Mouse (Mus musculus) 3T3-L1 (cell line): ENCODE data around the gene Sulf2.
"Not testable (repeated sequence)": the region's sequence is repeated elsewhere in the genome, so short reads cannot be mapped to it uniquely, and the experiment has no call there.

ENCODE experiments used
- DNase-seq: peaks from one replicate; pipeline ENCODE4 v3.0.0-alpha.2; 2015; ENCODE audit warnings: low read depth, low spot score

Sulf2 gene

GRCm38 (mm10) chr2:166155454-166155815 lies at the start of gene Sulf2:
Gene Sulf2 (minus strand): TSS chr2:166155663.
- DNase-seq, result peak; percentile 55

DNA sequence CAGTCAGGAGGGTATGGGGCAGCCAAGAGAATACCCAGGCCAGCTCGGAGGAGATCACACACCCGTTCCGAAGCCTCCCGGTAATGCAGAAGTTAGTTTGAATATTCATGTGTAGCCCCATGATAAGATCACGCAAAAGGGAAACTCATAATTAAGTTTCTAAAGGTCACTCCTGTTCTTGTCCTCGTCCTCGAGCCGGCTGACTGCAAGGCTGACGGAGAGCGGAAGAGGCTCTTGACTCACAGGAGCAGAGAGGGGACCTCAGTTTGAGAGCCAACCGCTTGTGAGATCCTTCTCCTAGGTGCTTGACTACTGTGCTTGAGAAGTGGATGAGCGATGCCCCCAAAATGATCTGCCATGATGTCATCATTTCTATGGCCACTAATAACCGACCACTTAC lies 48.7 kb upstream of the Sulf2 start:
- DNase-seq, result no peak

GRCm38 (mm10) chr2:166203647-166204046 lies 48.2 kb upstream of the Sulf2 start:
- no peak for DNase-seq

- DNase-seq, result no peak
Observed at GRCm38 (mm10) chr2:166197964-166198363, 42.5 kb upstream of the Sulf2 start.

DNA sequence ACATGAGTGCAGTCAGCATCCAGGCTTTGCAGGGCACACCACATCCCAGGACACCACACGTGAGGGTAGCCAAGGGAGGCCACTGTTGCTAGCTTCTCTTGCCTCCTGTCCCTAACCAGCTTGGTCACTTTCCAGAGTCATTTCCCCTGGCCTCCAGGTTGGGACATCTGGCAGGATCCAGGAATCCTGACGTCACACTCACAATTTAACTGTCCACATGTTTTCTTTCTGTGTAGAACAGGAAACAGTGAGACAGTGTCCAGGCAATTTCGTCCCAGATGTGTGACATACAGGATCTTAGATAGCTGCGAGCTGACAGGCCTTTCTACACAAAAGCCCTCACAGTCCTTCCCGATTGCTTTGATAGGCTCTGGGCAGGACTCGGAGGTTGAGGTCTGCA lies 41.6 kb upstream of the Sulf2 start:
- no peak for DNase-seq

DNA sequence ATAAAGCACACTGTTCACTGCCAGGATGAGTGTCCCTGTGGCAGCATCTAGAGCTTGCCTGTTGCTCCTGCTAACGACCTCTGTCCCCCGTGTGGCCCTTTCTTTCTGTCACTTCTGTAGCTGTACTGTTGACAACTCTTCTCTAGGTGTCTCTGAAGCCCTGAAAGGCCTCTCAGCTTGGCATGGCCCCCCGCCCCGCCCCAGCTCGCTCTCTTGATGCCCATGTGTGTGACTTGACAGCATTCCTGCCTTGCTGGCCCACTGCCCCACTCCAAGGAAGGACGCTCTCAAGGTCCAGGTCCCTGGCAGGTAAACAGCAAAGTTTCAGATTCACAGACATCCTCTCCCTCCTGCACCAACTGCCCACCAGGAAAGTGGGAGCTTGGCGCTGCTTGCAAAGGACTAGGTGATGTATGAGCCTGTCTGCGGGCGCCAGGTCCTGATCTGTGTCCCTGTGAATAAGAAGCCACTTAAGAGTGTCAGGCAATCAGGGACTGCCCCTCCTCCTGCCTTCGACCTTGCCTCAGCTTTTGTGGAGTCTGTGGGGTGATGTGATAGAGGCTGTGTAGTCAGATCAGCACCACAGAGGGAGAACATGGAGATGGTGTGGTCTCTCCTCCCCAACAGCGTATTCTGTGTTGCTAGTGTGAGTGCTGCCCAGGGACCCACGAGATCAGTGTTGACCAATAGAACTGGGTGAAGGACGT lies 40.8 kb upstream of the Sulf2 start:
- DNase-seq, result no peak

GRCm38 (mm10) chr2:166195041-166195440 lies 39.6 kb upstream of the Sulf2 start:
- no peak for DNase-seq

GRCm38 (mm10) chr2:166194112-166194758 lies 38.8 kb upstream of the Sulf2 start:
- no peak for DNase-seq

DNA sequence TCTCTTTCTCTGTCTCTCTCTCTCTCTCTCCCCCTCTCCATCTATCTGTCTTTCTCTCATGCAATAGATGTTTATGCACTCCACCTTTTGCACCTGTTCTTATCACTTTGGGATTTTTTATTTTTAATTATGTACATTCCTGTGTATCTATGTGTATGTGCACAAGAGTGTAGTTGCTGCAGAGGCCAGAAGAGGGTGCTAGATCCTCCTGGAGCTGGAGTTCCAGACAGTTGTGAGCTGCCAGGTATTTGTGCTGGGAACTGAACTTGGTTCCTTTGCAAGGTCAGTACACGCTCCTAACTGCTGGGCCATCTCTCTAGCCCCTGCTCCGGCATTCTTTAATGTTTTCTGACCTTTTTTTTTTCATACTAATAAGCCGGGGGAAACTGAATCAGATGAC lies 38.0 kb upstream of the Sulf2 start:
- no peak for DNase-seq

DNA sequence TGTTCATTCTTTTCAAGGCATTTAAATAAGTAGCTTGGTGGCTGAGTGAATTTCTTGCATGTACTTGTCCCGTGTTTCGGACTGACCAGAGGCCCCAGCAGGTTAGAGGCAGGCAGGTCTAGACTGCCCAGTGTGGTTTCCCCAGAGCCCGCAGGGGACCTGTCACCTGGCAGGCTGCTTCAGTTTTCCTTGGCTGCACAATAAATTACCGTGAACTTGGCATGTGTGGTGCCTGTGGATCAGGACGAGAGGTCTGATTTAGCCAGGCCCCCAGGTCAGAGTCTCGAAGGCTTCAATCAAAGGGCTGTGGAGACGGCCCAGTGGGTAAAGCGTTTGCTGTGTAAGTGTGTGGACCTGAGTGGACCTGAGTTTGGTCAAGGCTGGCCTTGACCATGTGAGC lies 35.4 kb upstream of the Sulf2 start:
- no peak for DNase-seq

DNA sequence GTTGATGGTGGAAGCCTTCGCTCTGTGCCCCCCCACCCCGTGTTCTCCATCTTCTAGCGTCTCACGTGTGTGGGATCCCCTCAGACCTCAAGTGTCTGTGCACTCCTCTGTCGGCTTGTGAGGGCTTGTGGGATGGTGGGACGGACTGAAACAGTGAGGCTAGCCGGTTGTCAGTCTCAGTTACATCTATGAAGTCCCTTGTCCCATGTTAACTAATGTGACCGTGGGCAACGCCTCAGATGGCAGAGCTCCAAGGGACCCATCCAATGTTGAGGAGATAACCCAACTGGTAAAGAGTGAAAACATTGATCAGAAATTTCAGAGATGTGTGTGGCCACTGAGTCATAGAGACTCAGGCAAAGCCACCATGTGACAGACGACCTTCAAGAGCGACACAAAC lies 33.7 kb upstream of the Sulf2 start:
- no peak for DNase-seq

- DNase-seq, result not testable (repeated sequence)
Observed at GRCm38 (mm10) chr2:166187874-166188453, 32.5 kb upstream of the Sulf2 start.

DNA sequence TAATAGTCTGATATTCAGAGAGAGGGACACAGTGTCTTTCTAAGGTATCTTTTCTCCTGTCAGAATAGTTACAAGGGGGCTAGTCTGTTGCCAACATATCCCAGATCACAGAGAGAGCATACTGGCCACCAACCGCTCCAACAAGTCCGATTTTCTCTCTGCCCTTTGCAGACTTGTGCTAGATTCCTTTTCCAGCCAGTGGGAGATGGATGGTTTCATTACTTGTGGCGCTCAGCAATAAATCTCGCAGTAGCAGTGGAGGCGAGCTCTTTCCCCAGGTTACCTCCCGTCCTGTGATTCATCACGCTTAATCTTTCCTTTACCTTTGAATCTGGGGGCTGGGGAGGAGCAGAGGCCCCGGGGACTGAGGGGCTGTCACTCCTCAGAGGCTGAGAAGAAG lies 31.9 kb upstream of the Sulf2 start:
- DNase-seq, result not testable (repeated sequence)

DNA sequence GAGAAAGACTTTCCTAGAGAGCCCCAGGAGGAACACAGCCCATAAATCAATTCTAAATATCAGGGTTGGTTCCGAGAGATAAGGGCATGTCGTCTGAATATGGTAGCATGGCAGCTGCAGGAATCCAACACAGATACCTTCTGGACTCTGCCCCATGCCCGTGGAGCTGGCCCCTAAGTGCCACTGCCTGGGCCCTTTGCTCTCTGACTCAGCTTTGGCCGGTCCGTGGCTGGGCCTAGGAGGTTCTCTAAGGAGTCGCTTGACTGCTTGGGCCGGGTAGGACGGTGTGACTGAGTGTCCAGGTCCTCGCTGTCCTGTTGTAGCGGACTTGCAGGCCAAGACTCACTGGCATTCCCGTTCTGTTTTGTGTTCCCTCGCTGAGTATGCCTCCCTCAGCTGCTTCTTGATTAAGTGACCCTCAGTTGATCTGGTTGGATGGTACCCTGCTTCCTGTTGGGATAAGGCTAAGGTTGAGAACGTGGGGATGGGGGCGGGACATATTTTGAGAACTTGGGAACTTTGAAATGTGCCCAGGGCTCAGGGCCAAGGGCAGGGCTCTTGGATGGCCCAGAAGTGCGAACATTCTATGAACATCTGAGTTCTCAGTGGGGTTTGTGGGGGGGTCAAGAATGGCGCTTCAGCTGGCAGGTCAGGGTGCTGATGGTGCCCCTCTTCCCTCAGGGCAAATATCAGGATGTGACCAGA lies 30.9 kb upstream of the Sulf2 start:
- no peak for DNase-seq

GRCm38 (mm10) chr2:166185768-166186167 lies 30.3 kb upstream of the Sulf2 start:
- no peak for DNase-seq

DNA sequence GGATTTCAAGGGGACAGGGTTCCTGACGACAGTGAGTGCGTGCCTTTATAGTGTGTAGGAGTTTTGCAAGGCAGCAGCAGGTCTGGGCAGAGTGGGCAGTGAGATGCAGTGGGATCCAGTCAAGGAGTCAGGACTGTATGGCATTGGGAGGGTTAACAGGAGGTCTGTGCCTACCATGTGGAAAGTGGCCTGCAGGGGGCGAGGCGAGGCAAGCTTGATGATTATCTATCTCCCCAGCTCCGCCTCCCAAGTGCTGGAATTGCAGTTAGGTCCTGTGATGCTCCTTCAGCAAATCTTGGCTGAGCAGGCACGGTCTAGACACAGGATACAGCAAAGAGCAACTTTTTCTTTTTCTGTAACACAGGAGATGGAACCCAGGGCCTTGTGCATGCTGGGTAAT lies 29.0 kb upstream of the Sulf2 start:
- peak; percentile 61 for DNase-seq

- no peak for DNase-seq
Observed at GRCm38 (mm10) chr2:166182009-166182685, 26.7 kb upstream of the Sulf2 start.

DNA sequence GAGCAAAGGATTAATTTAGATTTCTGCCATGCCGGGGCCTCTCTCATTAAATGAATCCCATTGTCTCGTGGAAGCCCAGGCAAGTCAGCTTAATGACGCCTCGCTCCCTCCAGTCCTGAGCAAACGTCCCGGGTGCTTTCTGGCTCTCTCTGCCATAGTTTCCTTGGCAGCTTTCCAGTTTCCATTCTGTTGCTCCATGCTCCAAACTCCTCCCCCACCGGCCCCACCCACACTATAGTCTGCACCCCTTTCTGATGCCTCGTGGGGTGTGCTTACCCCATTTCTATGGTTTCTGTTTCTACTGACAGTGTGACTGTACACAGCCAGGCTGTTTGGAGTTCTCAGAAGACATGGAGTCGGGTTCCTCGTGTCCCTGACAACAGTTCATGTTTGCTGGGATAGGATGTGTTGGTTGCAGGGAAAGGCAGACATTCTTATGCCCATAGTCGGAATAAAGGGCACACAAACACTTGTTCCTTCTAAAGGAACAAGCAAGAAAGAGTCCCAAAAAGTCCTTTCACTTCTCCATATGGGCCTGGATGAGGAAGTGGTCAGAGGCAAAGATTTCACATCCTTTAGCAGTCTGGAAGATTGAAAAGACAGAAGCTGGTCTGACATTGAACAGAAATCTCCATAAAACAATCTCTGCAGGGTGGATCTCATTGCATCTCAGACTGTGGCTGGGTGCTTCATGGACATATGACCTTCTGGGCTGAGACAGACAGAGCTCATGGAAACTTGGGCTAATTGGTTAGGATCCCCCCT lies 25.5 kb upstream of the Sulf2 start:
- peak; percentile 53 for DNase-seq

DNA sequence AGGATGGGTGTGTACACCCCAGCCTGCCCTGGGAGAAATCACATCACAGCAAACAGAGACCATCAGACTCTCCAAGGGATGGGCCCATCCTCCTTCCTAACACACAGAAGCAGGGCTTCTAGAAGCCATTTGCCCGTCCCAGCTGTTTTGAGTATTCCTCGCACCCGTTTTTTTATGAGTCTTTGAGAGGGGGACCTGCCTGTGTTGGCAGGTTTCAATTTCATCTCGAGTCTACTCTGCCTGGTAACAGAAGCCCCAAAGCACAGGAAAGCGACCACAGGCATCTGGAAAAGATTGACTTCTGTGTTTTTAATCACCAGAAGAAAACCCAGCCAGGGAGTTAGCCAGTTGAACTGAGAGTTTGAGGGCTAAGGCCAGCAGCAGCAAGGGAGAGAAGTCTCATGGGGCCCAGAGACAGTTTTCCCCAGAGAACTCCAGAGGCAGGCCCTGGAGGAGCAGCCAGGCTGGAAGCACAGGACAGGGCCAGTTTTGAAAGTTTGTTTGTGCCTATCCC lies 24.7 kb upstream of the Sulf2 start:
- DNase-seq, result peak; percentile 83

DNA sequence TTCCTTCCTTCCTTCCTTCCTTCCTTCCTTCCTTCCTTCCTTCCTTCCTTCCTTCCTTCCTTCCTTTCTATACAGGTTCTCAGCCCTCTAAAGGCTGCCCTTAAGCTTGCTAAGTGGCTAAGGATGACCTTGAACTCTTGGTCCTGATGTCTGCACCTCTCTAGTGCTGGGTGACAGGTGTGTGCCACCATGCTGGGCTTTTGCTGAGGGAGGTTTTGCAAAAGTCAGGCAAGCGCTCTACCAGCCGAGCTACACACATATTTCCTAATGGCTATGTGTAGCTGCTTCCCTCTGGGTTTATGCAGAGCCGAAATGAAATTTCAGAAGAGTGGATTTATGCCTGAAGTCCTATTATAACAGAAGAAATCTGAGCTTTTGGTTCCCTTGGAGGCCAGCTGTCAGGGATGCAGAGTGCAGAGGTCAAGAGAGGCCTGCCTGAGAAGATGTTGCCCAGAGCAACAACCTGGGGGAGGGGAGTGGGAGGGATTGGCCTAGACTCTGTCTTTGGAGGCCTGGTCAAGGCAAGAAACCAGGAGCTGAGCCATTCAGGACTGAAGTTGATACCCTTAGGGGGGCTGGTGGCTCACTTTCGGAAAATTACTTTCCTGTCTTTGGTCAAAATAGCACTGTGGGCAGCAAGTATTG lies 24.1 kb upstream of the Sulf2 start:
- DNase-seq, result peak; percentile 60
